Mouse (Mus musculus) liver (tissue): ENCODE results near the gene Nat14.

Experiments used
- DNase-seq: peaks from one replicate; pipeline ENCODE4 v3.0.0-alpha.2; 2020; ENCODE audit warnings: mixed read lengths

The Nat14 gene

DNA sequence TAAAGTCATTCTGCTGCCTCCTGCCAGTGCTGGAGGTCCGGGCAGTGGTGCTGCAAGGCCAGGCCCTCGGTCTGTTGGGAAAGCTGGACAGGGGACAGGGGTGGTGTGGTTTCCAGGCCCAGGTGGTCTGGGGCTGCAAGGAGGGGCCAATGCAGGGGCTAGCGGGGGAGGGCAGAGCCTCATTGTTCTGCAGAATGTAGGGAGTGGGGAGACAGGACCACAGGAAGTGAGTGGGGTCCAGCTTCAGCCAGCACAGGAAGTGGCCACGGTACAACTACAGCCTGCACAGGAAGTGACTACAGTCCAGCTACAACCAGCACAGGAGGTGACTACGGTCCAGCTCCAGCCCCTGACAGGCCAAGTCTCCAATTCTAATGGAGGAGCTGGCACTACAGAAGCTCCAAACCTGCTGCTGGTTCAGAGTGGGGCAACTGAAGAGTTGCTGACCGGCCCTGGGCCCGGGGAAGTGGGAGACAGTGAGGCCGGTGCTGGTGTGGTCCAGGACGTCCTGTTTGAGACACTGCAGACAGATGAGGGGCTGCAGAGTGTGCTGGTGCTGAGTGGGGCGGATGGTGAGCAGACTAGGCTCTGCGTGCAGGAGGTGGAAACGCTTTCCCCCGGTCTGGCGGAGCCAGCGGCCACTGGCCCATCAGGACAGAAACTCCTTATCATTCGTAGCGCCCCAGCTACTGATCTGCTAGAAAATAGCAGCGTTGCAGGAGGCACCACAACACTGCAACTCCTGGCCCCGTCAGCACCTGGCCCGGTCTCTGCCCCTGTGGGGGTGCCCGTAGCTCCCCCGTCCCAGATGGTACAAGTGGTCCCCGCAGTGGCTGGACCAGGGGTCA lies 628 bp upstream of the Nat14 start:
- no peak for DNase-seq

DNA sequence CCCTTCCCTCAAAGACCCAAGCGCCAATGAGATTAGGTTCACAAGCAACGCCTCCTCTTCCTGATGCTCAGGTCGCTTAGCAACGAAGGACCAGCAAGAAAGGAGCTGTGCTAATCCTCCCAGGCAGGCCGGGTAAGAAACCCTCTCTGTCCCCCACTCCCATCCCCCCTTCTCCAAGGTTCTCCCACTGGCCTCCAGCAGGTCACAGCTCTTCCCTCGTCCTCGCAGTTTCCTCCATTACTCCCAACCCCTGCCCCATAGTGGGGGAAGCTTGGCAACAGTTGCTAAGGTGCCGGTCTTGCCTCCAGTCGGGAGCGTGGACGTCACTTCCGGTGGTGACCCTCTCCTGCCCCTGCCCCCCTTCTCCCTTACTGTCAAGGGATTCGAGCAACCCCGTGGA lies 680 bp downstream of the Nat14 start:
- peak; percentile 38 for DNase-seq

GRCm38 (mm10) chr7:4922931-4923565 lies 1.2 kb downstream of the Nat14 start:
- peak; percentile 39 for DNase-seq

GRCm38 (mm10) chr7:4923586-4924364 lies 1.9 kb downstream of the Nat14 start:
- peak; percentile 31 for DNase-seq

- DNase-seq, result no peak
These were observed 2.7 kb downstream of the Nat14 start for GRCm38 (mm10) chr7:4924483-4924882.

- no peak for DNase-seq
These were observed 3.1 kb downstream of the Nat14 start for GRCm38 (mm10) chr7:4924891-4925301.

GRCm38 (mm10) chr7:4925441-4926381 lies 3.9 kb downstream of the Nat14 start, which contains the start of gene Ssc5d:
TSS of gene Ssc5d (plus strand) at chr7:4925785.
- DNase-seq, result peak; percentile 40

DNA sequence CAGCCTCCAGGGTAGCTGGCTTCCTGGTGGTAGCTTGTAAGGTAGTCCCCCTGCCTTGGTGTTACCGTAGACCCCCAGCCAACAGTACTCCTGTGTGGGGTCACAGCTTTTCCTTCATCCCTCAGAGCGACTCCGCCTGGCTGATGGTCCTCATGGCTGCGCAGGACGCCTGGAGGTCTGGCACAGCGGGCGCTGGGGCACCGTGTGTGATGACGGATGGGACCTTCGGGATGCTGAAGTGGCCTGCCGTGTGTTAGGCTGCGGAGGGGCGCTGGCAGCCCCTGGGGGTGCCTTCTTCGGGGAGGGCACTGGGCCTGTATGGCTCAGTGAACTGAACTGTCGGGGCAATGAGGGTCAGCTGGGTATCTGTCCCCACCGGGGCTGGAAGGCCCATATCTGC lies 5.0 kb downstream of the Nat14 start:
- DNase-seq, result no peak

GRCm38 (mm10) chr7:4927711-4928110 lies 5.9 kb downstream of the Nat14 start:
- DNase-seq, result no peak

DNA sequence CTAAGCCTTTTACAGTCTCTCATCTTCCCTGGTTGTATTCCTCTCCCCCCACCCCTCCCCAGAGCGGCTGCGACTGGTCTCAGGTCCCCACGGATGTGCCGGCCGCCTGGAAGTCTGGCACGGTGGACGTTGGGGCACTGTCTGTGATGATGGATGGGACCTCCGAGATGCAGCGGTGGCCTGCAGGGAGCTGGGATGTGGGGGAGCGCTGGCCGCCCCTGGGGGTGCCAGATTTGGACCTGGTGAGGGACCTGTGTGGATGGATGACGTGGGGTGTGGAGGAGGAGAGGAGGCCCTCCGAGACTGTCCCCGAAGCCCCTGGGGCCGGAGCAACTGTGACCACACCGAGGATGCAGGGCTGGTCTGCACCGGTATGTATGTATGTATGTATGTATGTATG lies 6.5 kb downstream of the Nat14 start:
- no peak for DNase-seq

GRCm38 (mm10) chr7:4933103-4933502 lies 11.3 kb downstream of the Nat14 start:
- DNase-seq, result no peak

GRCm38 (mm10) chr7:4934160-4934914 lies 12.5 kb downstream of the Nat14 start:
- DNase-seq, result no peak

GRCm38 (mm10) chr7:4936832-4937231 lies 15.0 kb downstream of the Nat14 start:
- DNase-seq, result no peak

DNA sequence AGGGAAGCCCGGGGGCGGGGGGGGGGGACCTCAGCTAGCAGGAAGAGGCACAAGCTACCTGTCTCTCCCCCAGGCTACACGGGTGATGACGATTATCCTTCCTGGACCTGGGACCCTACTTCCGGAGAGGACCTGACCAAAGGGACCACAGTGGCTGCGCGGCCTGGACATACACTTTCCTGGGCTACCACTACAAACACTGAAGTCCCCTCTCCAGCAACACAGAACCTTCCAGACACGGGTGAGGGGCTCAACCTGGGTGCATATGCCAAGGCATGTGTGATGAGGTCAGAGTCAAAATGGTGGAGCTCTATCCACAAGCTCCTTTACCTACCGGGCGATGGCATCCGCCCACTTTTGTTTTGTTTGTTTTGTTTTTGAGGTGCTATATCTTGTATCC lies 15.6 kb downstream of the Nat14 start:
- DNase-seq, result no peak

GRCm38 (mm10) chr7:4938456-4938855 lies 16.6 kb downstream of the Nat14 start:
- peak; percentile 80 for DNase-seq

- DNase-seq, result peak; percentile 81
These were observed 18.2 kb downstream of the Nat14 start for GRCm38 (mm10) chr7:4940068-4940479.

- no peak for DNase-seq
These were observed 20.8 kb downstream of the Nat14 start for GRCm38 (mm10) chr7:4942673-4943072.

DNA sequence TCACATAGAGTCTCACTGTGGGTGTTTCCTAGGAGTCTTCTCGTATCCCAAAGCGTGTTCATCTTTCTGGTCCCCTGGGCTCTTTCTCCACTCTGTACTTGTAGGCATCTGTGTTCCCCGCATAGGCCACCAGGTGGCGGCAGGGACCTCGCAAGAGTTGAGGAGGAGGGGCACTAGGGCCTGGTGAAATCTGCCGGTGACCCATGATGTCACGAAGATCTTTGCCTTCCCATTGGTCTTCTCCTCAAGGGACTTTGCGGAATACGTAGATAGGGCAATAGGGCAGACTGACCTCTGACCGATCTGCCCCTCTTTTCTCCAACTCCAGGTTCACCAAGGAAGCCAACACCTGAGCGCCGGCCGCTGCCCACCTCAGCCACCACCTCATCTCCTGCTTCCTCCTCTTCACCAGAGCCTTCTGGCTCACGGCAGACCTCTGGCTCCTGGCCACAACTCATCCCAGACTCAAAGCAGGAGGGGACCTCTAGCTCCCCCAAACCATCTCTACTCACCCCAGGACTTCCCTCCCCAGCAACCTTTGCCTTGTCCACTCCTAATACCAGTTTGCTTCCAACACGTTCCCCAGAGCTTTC lies 21.5 kb downstream of the Nat14 start:
- peak; percentile 88 for DNase-seq

- DNase-seq, result no peak
These were observed 26.0 kb downstream of the Nat14 start for GRCm38 (mm10) chr7:4947855-4948254.

- no peak for DNase-seq
These were observed 26.6 kb downstream of the Nat14 start for GRCm38 (mm10) chr7:4948386-4948785.
